ENCODE assay signal across 17 mouse cellular contexts in the genomic region with DNA sequence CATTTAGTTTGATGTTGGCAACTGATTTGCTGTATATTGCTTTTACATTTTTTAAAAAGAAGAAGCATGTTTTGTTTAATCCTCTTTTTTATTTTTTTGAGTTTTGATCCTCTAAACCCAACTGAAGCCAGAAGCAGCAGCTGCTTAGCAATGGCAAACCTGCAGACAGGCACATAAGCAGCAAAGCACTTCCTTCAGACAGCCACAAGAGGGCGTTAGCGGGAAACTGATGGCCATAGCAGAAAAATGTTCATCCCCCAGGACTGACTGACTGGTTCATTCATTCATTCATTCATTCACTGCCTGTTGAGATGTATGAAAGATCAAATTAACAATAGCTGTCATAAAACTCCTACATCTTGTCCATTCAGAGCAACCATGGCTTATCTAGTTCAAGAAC.
DNase-seq lines count a peak whose midpoint lies in the region; ATAC-seq and TF ChIP-seq lines count a peak whose summit lies in the region.
"Had no signal": no experiment of that assay in that cellular context is flagged by ENCODE, and none has a peak within 500 bp of the region (broad histone marks: within the 10 kb centered on the region; RNA-seq: fewer than 3 reads in every experiment).

No protein-coding gene starts in this region.

- H3K9me3 ChIP-seq in lung, postnatal 0 days (ENCODE audit: low read length) = no peaks in the 10 kb centered on the region
- H3K9me3 ChIP-seq in heart, embryonic 11.5 days (replicated peaks; ENCODE audit: control insufficient read depth, low read length) = 0 out of 2 replicates have a peak, but pooled peaks cover 3% of the 10 kb centered on the region

- TF ChIP-seq EP300 in lung, postnatal 0 days (IDR thresholded peaks at IDR 0.05) = no peak

- no peak overlapping the region for H3K27ac ChIP-seq in lung, postnatal 0 days (ENCODE audit: low read length)
- no peak overlapping the region for H3K27ac ChIP-seq in heart, embryonic 11.5 days (ENCODE audit: low read depth, low read length)
- H3K27ac ChIP-seq: hindbrain, embryonic 12.5 days; limb, embryonic 12.5 days; midbrain, embryonic 12.5 days had no signal

- TF ChIP-seq CTCF in lung, postnatal 0 days (IDR thresholded peaks at IDR 0.05) = peak; percentile 53

- WGBS in lung, postnatal 0 days = 2% methylated on average over 2 of the region's 2 CpGs
- 2% methylated on average over 2 of the region's 2 CpGs for WGBS in heart, embryonic 11.5 days (ENCODE audit: insufficient replicate concordance)

- peak; percentile 61 for DNase-seq in CD4-positive, CD25-positive, alpha-beta regulatory T cell, adult 2 months (ENCODE audit: low read depth, low spot score)
- DNase-seq in lung, postnatal 0 days (ENCODE audit: low spot score) = no peak
- DNase-seq in lung, postnatal 36 days = no peak
- peak; percentile 32 for DNase-seq in ES-CJ7 (ENCODE audit: low read depth, low spot score)
- DNase-seq in naive thymus-derived CD4-positive, alpha-beta T cell, adult 2 months (ENCODE audit: low read depth) = peak; percentile 62
- DNase-seq in spleen, postnatal 4 days (ENCODE audit: low spot score in 2 of 2) = no peak
- DNase-seq: adrenal gland, postnatal 25 days; cerebellum, postnatal 14 days; kidney, adult 11 months; kidney, postnatal 36 days; lung, postnatal 10 days had no signal

- no peak overlapping the region for H3K4me3 ChIP-seq in lung, postnatal 0 days (ENCODE audit: low read depth, low read length)
- H3K4me3 ChIP-seq in heart, embryonic 11.5 days (ENCODE audit: low read depth, low read length) = no peak overlapping the region
- H3K4me3 ChIP-seq: erythroblast, embryonic 14.5 days; hindbrain, embryonic 12.5 days; limb, embryonic 12.5 days; midbrain, embryonic 12.5 days had no signal

- H3K9ac ChIP-seq in lung, postnatal 0 days (replicated peaks; ENCODE audit: low read depth) = no peak overlapping the region
- no peak overlapping the region for H3K9ac ChIP-seq in heart, embryonic 11.5 days (ENCODE audit: low read depth, low read length)
- H3K9ac ChIP-seq: hindbrain, embryonic 12.5 days; limb, embryonic 12.5 days; midbrain, embryonic 12.5 days had no signal

- H3K27me3 ChIP-seq in lung, postnatal 0 days (replicated peaks; ENCODE audit: insufficient read depth, low read length) = no peaks in the 10 kb centered on the region
- no peaks in the 10 kb centered on the region for H3K27me3 ChIP-seq in heart, embryonic 11.5 days (ENCODE audit: control insufficient read depth, insufficient read depth, low read length)
- H3K27me3 ChIP-seq: hindbrain, embryonic 12.5 days; midbrain, embryonic 12.5 days had no signal

- H3K4me2 ChIP-seq in lung, postnatal 0 days (replicated peaks; ENCODE audit: low read depth, low read length) = no peak overlapping the region
- no peak overlapping the region for H3K4me2 ChIP-seq in heart, embryonic 11.5 days
- H3K4me2 ChIP-seq: hindbrain, embryonic 12.5 days; limb, embryonic 12.5 days; midbrain, embryonic 12.5 days had no signal

- no peaks in the 10 kb centered on the region for H3K36me3 ChIP-seq in lung, postnatal 0 days (ENCODE audit: insufficient read depth, low read length)
- no peaks in the 10 kb centered on the region for H3K36me3 ChIP-seq in heart, embryonic 11.5 days (ENCODE audit: control insufficient read depth, insufficient read depth, low read length)
- H3K36me3 ChIP-seq: hindbrain, embryonic 12.5 days; limb, embryonic 12.5 days; midbrain, embryonic 12.5 days had no signal

- no peak for ATAC-seq in CD4-positive, CD25-positive, alpha-beta regulatory T cell, adult 4 months
- no peak for ATAC-seq in lung, postnatal 0 days
- ATAC-seq in heart, embryonic 11.5 days (replicated peaks; ENCODE audit: insufficient number of reproducible peaks, low FRiP score, low TSS enrichment) = no peak

- H3K4me1 ChIP-seq in lung, postnatal 0 days (ENCODE audit: insufficient read depth, low read depth, low read length) = no peaks in the 10 kb centered on the region
- H3K4me1 ChIP-seq in heart, embryonic 11.5 days (ENCODE audit: control insufficient read depth, insufficient read depth, low read length) = no peaks in the 10 kb centered on the region
- H3K4me1 ChIP-seq: limb, embryonic 12.5 days; midbrain, embryonic 12.5 days had no signal

Comparison
In these comparisons a context has a peak if more than half of its experiments do, and no peak if none do; other contexts are left out.
1. DNase-seq: peak in CD4-positive, CD25-positive, alpha-beta regulatory T cell, adult 2 months (single experiment), ES-CJ7 (single experiment) and naive thymus-derived CD4-positive, alpha-beta T cell, adult 2 months (single experiment); none in lung, postnatal 0 days (single experiment), lung, postnatal 36 days (single experiment) and spleen, postnatal 4 days (0 of 2).